Mouse (Mus musculus) stomach, embryonic 15.5 days (tissue): ENCODE data around the gene Slc25a25. TPM values are rescaled to one million over a fixed set of nuclear protein-coding genes. Genes with fewer than 3 reads are reported as not detected.
A peak's percentile ranks its signal among the peaks of the same experiment; 100 is the strongest.

Source experiments
- ATAC-seq: fragments of 200-750 bp; cut with Nextera tagmentation; 2 replicates; pipeline ENCODE4 v1.8.0; 2017; ENCODE audit warnings: low read depth, moderate number of reproducible peaks, moderate TSS enrichment; ENCODE audit not compliant: insufficient read depth, low FRiP score
- H3K27ac ChIP-seq: fragments of 300-500 bp; sonication (generic); 2 replicates; pipeline ENCODE4 v1.5.1; 2015; ENCODE audit warnings: mild to moderate bottlenecking, inconsistent platforms
- H3K27me3 ChIP-seq: fragments of 300-500 bp; sonication (generic); replicated peaks from 2 replicates; pipeline ENCODE4 v1.6.1; 2015; ENCODE audit warnings: inconsistent platforms
- H3K36me3 ChIP-seq: fragments of 300-500 bp; sonication (generic); 2 replicates; pipeline ENCODE4 v1.6.1; 2015; ENCODE audit warnings: inconsistent platforms
- H3K4me1 ChIP-seq: fragments of 300-500 bp; sonication (generic); 2 replicates; pipeline ENCODE4 v1.6.1; 2015; ENCODE audit warnings: inconsistent platforms
- H3K4me2 ChIP-seq: fragments of 300-500 bp; sonication (generic); 2 replicates; pipeline ENCODE4 v1.6.1; 2015; ENCODE audit warnings: mild to moderate bottlenecking, inconsistent platforms
- H3K4me3 ChIP-seq: fragments of 300-500 bp; sonication (generic); replicated peaks from 2 replicates; pipeline ENCODE4 v1.5.1; 2015; ENCODE audit warnings: inconsistent platforms
- H3K9ac ChIP-seq: fragments of 300-500 bp; sonication (generic); 2 replicates; pipeline ENCODE4 v1.6.1; 2015; ENCODE audit warnings: inconsistent platforms
- H3K9me3 ChIP-seq: fragments of 300-500 bp; sonication (generic); 2 replicates; pipeline ENCODE4 v1.6.1; 2016; ENCODE audit warnings: inconsistent platforms
- WGBS: fragments of 180-500 bp; shearing (Covaris S2); methylation state at CpG from one replicate; pipeline ENCODE4 v1.1.7; 2015; 5-methylcytosine and 5-hydroxymethylcytosine counted together
- polyA plus RNA-seq: library from polyadenylated mRNA; unstranded; fragments of >200 nt; fragmentation: Nextera tagmentation; extraction: Ambion mirVana; gene quantifications from 2 replicates; pipeline ENCODE4 v1.2.1, GENCODE M21; 2015

Slc25a25 gene
- polyA plus RNA-seq, 1 experiment from 2014 or later, result 17.6 TPM

DNA sequence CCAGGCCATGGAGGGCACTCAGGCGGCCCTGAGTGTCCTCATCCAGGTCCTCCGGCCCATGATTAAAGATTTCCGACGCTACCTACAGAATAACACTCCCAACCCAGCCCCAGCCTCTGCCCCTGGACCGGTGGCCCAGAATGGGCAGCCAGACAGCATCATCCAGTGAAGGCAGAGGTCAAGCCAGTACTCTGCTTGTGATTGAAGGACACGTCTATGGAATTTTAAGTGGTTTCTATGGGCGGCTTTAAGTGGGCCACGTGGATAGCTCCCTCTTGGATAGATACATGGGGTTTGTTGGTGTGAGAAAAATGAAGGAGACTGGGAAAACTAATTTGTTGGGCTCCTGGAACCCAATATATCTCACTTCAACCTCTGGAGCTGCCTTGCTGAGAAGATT, 3.9 kb upstream of the Slc25a25 start:
- no peak overlapping the region for H3K27ac ChIP-seq
- ATAC-seq, result no peak
- H3K9ac ChIP-seq, result no peak overlapping the region
- 82% methylated on average over 8 of the region's 8 CpGs for WGBS
- H3K4me2 ChIP-seq, result no peak overlapping the region
- H3K27me3 ChIP-seq, result no peaks in the 10 kb centered on the region
- no peaks in the 10 kb centered on the region for H3K9me3 ChIP-seq
- peaks cover 20% of the 10 kb centered on the region for H3K4me1 ChIP-seq
- peaks cover 10% of the 10 kb centered on the region; the same call in 1 of the 2 replicates for H3K36me3 ChIP-seq
- H3K4me3 ChIP-seq, result no peak overlapping the region

- WGBS, result 75% methylated on average over 10 of the region's 10 CpGs
- Histone ChIP-seq H3K4me1 (peaks cover 23% of the 10 kb centered on the region), H3K36me3 (peaks cover 10% of the 10 kb centered on the region; the same call in 1 of the 2 replicates), H3K9me3 (no peaks in the 10 kb centered on the region), H3K4me3 (no peak overlapping the region), H3K27ac (no peak overlapping the region), H3K27me3 (no peaks in the 10 kb centered on the region), H3K9ac (no peak overlapping the region), H3K4me2 (no peak overlapping the region)
- no peak for ATAC-seq
These were observed 3.4 kb upstream of the Slc25a25 start for GRCm38 (mm10) chr2:32454633-32455032.

GRCm38 (mm10) chr2:32453641-32454303, 2.5 kb upstream of the Slc25a25 start:
- H3K27ac ChIP-seq, result no peak overlapping the region
- no peaks in the 10 kb centered on the region for H3K9me3 ChIP-seq
- peaks cover 25% of the 10 kb centered on the region for H3K4me1 ChIP-seq
- H3K36me3 ChIP-seq, result peaks cover 10% of the 10 kb centered on the region; the same call in 1 of the 2 replicates
- WGBS, result 64% methylated on average over 5 of the region's 5 CpGs
- H3K4me2 ChIP-seq, result no peak overlapping the region
- H3K9ac ChIP-seq, result no peak overlapping the region
- no peak overlapping the region for H3K4me3 ChIP-seq
- H3K27me3 ChIP-seq, result no peaks in the 10 kb centered on the region
- ATAC-seq, result no peak

DNA sequence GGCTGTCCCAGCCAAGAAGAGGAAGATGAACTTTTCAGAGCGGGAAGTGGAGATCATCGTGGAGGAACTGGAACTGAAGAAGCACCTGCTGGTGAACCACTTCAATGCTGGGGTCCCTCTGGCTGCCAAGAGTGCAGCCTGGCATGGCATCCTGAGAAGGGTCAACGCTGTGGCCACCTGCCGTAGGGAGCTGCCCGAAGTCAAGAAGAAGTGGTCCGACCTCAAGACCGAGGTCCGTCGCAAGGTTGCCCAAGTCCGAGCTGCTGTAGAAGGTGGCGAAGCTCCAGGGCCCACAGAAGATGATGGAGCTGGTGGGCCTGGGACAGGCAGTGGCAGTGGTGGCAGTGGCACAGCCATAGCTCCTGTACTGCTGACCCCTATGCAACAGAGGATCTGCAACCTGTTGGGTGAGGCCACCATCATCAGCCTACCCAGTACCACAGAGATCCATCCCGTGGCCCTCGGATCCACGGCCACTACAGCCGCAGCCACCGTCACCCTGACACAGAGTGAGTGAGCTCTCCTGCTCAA, 1.3 kb upstream of the Slc25a25 start:
- peak overlapping the region; percentile 62; the same call in 1 of the 2 replicates for H3K27ac ChIP-seq
- no peak overlapping the region for H3K9ac ChIP-seq
- no peaks in the 10 kb centered on the region for H3K9me3 ChIP-seq
- ATAC-seq, result no peak
- peak overlapping the region; percentile 48 for H3K4me2 ChIP-seq
- H3K27me3 ChIP-seq, result no peaks in the 10 kb centered on the region
- peak overlapping the region; percentile 90 for H3K4me3 ChIP-seq
- H3K36me3 ChIP-seq, result peaks cover 10% of the 10 kb centered on the region; the same call in 1 of the 2 replicates
- H3K4me1 ChIP-seq, result peaks cover 34% of the 10 kb centered on the region
- WGBS, result 91% methylated on average over 16 of the region's 16 CpGs

GRCm38 (mm10) chr2:32451870-32452372, 676 bp upstream of the Slc25a25 start:
- peak overlapping the region; percentile 90 for H3K4me3 ChIP-seq
- whole genome bisulfite sequencing, result under 1% methylated on average over 25 of the region's 25 CpGs
- H3K9ac ChIP-seq, result 0 out of 2 replicates have a peak overlapping the region, but pooled peaks have one; percentile 29
- no peaks in the 10 kb centered on the region for H3K9me3 ChIP-seq
- H3K4me1 ChIP-seq, result peaks cover 35% of the 10 kb centered on the region
- peaks cover 10% of the 10 kb centered on the region; the same call in 1 of the 2 replicates for H3K36me3 ChIP-seq
- H3K27ac ChIP-seq, result peak overlapping the region; percentile 97
- no peaks in the 10 kb centered on the region for H3K27me3 ChIP-seq
- ATAC-seq, result peak; percentile 96
- peak overlapping the region; percentile 88 for H3K4me2 ChIP-seq

DNA sequence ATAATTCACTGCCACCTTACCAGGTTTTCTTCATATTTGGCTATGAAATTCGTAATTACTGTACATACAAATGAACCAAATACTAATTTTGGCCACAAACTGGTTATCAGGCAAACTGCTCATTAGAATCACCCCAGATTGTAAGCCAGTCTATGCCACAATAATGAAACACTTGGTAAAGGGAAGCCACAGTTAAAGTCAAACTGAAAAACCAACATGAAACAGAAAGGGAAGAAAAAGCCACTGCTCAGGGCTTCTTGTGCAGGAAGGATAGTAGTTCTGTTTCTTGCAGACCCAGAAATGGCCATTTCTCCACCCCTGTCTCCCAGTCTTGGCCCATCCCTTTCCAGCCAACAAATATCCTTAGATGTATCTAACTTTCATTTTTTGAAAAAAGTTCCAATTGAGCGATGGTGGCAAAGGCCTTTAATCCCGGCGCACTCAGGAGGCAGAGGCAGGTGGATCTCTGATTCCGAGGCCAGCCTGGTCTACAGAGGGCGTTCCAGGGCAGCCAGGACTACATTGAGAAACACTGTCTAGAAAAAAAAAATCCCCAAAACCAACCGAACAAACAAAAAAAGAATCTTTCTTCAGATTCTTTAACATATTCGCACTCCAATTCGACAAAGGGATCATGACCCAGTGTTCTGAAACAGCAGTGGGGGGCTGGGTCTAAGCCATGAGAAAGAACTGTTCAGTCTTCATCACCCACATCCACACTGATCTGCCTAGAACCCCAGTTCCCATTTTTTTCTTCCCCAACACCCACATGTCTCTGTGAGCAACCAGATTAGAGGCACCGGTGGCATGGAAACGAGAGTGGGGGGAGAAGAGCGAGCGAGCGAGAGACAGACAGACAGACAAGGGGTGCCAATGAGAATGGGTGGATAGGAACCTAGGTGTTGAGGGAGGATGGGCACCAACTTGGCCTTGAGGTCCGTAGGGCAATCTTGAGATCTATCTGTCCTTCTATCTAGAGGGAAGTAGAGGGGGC, 1.2 kb downstream of the Slc25a25 start, which contains the start of gene Naif1:
Gene Naif1, plus strand, starts transcription at position 697 of the 994 bp plus-strand sequence.
- WGBS, result 71% methylated on average over 15 of the region's 15 CpGs
- Histone ChIP-seq H3K4me2 (peak within 1 kb of the TSS; percentile 88), H3K9me3 (no peaks in the 10 kb centered on the region), H3K27ac (peak within 1 kb of the TSS; percentile 97), H3K4me1 (peaks cover 35% of the 10 kb centered on the region), H3K4me3 (peak within 1 kb of the TSS; percentile 90), H3K36me3 (no peaks in the 10 kb centered on the region; the same call in 1 of the 2 replicates), H3K9ac (peak within 1 kb of the TSS; percentile 69), H3K27me3 (no peaks in the 10 kb centered on the region)
- ATAC-seq, result no peak

DNA sequence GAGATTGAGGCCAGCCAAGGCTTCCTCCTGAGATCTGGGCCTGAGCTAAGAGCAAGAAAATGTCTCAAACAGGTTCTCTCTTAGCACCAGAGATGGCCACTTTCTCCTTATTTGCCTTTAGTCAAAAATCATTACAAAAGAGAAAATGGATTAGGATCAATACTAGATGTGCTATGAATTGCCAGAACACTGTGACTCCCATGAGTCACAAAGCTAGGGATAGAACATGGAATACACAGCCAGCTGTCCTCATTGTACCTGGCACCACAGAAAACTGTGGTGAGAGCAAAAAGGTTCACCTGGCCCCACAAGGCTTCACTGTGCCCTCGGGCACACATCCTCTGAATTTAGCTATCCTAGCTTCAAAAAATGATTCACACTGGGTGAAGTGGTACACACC, 2.8 kb downstream of the Slc25a25 start:
- Histone ChIP-seq H3K4me3 (no peak overlapping the region), H3K36me3 (no peaks in the 10 kb centered on the region), H3K4me1 (peaks cover 31% of the 10 kb centered on the region), H3K9ac (no peak overlapping the region), H3K27ac (peak overlapping the region; percentile 6; the same call in 1 of the 2 replicates), H3K4me2 (no peak overlapping the region), H3K9me3 (no peaks in the 10 kb centered on the region), H3K27me3 (no peaks in the 10 kb centered on the region)
- WGBS, result 88% methylated on average over 1 of the region's 1 CpGs
- ATAC-seq, result no peak

GRCm38 (mm10) chr2:32447264-32447936, 3.8 kb downstream of the Slc25a25 start:
- Histone ChIP-seq H3K4me2 (peak overlapping the region; percentile 32; the same call in 1 of the 2 replicates), H3K4me3 (0 out of 2 replicates have a peak overlapping the region, but pooled peaks have one; percentile 9), H3K9ac (no peak overlapping the region), H3K27ac (peak overlapping the region; percentile 90), H3K27me3 (no peaks in the 10 kb centered on the region), H3K36me3 (no peaks in the 10 kb centered on the region), H3K9me3 (no peaks in the 10 kb centered on the region), H3K4me1 (peaks cover 28% of the 10 kb centered on the region)
- WGBS, result 39% methylated on average over 9 of the region's 9 CpGs
- no peak for ATAC-seq

DNA sequence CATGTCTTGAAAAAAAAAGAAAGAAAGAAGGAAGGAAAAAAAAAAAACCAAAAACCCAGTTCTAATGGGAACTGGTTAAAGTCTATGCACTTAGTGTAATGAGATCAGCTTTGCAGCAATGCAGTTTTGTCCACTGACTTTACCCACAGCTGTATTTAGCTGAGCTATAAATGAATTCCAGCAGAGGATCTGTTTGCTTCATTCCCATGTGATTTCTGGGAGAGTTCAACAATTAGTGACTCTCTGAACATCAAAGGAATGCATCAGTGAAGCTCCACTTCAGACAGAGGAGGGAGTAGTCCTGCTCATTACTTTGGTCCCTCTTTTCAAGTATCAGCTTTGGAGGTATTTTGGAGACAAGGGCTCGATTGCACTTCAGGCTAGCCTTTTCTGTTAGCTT, 5.7 kb downstream of the Slc25a25 start:
- 83% methylated on average over 1 of the region's 1 CpGs for WGBS
- no peaks in the 10 kb centered on the region for H3K27me3 ChIP-seq
- ATAC-seq, result no peak

GRCm38 (mm10) chr2:32441550-32441949, 9.7 kb downstream of the Slc25a25 start:
- 83% methylated on average over 2 of the region's 2 CpGs for WGBS
- no peak overlapping the region for H3K4me3 ChIP-seq
- no peak overlapping the region for H3K9ac ChIP-seq
- H3K27me3 ChIP-seq, result no peaks in the 10 kb centered on the region
- H3K4me1 ChIP-seq, result peaks cover 18% of the 10 kb centered on the region
- H3K4me2 ChIP-seq, result no peak overlapping the region
- H3K9me3 ChIP-seq, result no peaks in the 10 kb centered on the region
- H3K27ac ChIP-seq, result no peak overlapping the region
- H3K36me3 ChIP-seq, result no peaks in the 10 kb centered on the region
- no peak for ATAC-seq

More for the DNA sequence above, 5.7 kb downstream of the Slc25a25 start:
- Histone ChIP-seq H3K36me3 (no peaks in the 10 kb centered on the region), H3K9ac (no peak overlapping the region), H3K4me2 (no peak overlapping the region), H3K9me3 (no peaks in the 10 kb centered on the region), H3K4me1 (peaks cover 22% of the 10 kb centered on the region), H3K27ac (no peak overlapping the region), H3K4me3 (no peak overlapping the region)

DNA sequence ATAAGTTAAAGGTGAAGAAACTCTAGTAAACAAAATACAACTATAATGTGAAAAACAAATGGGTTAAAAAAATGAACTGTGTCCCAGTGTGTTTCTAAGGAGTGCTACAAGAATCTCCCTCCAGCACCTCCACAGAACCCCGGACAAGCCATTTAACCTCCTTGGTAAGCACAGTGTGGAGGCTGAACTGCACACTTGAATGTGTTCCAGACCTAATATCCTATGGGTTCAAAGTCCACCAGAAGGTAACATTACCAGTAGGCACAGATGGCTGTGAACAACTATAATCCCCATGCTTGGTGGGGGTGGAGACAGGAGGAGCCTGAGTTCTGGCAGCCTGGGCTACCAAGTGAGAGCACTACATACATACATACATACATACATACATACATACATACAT, 10.6 kb downstream of the Slc25a25 start:
- ATAC-seq, result peak; percentile 76; the same call in 1 of the 2 replicates
- no peak overlapping the region for H3K9ac ChIP-seq
- no peak overlapping the region for H3K27ac ChIP-seq
- H3K4me3 ChIP-seq, result no peak overlapping the region
- peaks cover 18% of the 10 kb centered on the region for H3K4me1 ChIP-seq
- no peak overlapping the region for H3K4me2 ChIP-seq
- H3K36me3 ChIP-seq, result no peaks in the 10 kb centered on the region
- no peaks in the 10 kb centered on the region for H3K27me3 ChIP-seq
- WGBS, result 59% methylated on average over 1 of the region's 1 CpGs
- H3K9me3 ChIP-seq, result no peaks in the 10 kb centered on the region
